Mouse (Mus musculus): ENCODE results near the gene Golga1.

GRCm38 (mm10) chr2:39012768-39013279 lies 52.5 kb downstream of the Golga1 start:
- TF ChIP-seq CTCF (IDR thresholded peaks at IDR 0.05; ENCODE audit: control insufficient read depth, insufficient read depth, insufficient replicate concordance, low read depth, low read length) (no peak), POLR2A (IDR thresholded peaks at IDR 0.05; ENCODE audit: control insufficient read depth, low read depth, low read length) (no peak)

All from testis, adult 2 months (tissue).